Mouse (Mus musculus) large intestine, adult 2 months (tissue): ENCODE data around the gene 4931429L15Rik. TPM values are rescaled to one million over a fixed set of nuclear protein-coding genes. Genes with fewer than 3 reads are reported as not detected.
A peak's percentile ranks its signal among the peaks of the same experiment; 100 is the strongest.

Experiments used
- DNase-seq: peaks from one replicate; pipeline ENCODE4 v3.0.0-alpha.2; 2012; ENCODE audit warnings: low read depth, low spot score
- WGBS: fragments of 180-500 bp; shearing (Covaris S2); methylation state at CpG from one replicate; pipeline ENCODE4 v1.1.7; 2018; 5-methylcytosine and 5-hydroxymethylcytosine counted together
- polyA plus RNA-seq: library from polyadenylated mRNA; depleted of rRNA; stranded (reverse); fragments of >200 nt; gene quantifications from 2 replicates; pipeline ENCODE4 v1.2.3, GENCODE M21; 2012

Gene 4931429L15Rik
- polyA plus RNA-seq, 1 experiment, result not detected

GRCm38 (mm10) chr9:46329250-46329648 is 9.5 kb upstream of the 4931429L15Rik start:
- no peak for DNase-seq

DNA sequence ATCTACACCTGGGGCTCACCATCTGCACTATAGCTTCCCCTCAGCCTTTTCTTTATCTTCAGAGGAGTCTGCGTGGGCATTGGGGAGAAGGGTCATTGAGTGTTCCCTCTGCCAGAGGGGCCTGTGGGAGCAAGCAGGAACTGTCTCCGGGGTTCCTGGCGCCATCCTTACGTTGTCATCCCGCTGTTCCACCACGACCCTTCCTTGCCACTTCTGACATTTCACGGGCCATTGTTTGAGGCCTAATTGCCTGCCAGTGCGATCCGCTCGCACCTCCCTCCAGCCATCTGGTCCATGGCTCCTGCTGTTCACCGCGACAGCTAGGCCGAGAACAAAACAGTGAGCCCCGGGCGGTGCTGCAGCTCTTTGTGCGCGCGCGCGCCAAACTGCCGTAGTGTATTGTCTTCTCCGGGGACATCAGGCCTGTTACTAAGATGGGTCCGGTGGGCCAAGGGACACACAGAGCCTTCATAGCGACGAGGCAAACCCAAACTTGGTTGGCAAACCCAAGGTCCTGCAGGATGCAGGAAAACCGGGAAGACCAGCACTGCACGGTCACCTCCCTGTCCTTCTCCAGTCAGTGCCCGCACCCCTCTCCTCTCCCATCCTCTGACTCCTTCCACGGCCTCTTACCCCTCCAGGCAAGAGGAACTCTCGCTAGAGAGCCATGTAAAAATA is 8.9 kb upstream of the 4931429L15Rik start:
- no peak for DNase-seq
- whole genome bisulfite sequencing, result 11% methylated on average over 30 of the region's 30 CpGs

More at GRCm38 (mm10) chr9:46329250-46329648, 9.5 kb upstream of the 4931429L15Rik start:
- WGBS, result 13% methylated on average over 19 of the region's 19 CpGs

- 71% methylated on average over 25 of the region's 25 CpGs for whole genome bisulfite sequencing
- no peak for DNase-seq
Measured at GRCm38 (mm10) chr9:46327706-46328571, 8.2 kb upstream of the 4931429L15Rik start.

DNA sequence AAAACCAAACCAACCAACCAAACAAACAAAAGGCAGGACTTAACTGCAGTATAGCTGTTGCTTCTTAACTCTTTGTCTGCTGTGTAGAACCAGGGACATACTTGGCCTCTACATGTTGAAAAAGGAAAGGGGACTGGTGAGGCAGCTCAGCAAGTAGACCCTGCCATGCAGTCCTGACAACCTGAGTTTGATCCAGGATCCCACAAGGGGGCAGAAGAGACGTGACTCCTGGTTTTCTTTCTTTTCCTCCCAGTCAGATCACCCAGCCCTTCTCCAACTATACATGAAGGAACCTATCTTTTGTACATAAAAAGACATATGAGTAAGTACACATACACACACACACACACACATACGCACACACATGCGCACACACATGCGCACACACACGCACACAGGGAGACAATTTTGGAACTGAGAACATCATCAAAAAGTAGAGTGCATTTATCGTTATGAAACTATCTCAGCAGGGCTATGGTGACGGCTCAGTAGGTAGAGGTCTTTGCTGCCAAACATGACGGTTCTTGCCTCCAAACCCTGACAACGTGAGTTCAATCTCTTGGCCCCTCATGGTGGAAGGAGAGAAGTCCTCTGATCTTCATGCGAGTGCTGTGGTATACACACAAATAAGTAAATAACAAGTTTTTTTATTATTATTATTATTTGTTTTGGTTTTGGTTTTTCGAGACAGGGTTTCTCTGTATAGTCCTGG is 7.1 kb upstream of the 4931429L15Rik start:
- DNase-seq, result no peak

GRCm38 (mm10) chr9:46320461-46320860 is 675 bp upstream of the 4931429L15Rik start:
- WGBS, result 89% methylated on average over 2 of the region's 2 CpGs
- DNase-seq, result no peak

More for the DNA sequence above, 7.1 kb upstream of the 4931429L15Rik start:
- WGBS, result 88% methylated on average over 11 of the region's 11 CpGs

DNA sequence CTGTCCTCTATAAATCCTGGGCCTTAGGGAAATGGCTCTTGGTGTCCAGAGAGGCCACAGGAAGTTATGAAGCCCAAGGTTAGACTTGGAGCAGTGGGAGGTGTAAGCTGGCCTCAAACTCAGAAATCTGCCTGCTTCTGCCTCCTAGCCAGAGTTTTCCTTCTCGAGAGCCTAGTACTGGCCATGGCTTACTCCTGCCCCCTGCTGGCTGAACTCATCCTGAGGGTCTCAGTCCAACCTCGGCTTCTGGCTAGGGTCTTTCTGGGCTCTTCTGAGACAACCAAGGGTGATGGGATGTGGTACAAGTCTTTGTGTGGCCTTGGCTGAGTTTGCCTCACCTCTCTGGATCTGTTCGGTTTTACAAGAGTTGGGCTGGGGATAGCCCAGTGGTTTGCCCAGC is 1.8 kb downstream of the 4931429L15Rik start:
- 89% methylated on average over 3 of the region's 3 CpGs for WGBS
- no peak for DNase-seq

GRCm38 (mm10) chr9:46316909-46317308 is 2.9 kb downstream of the 4931429L15Rik start:
- 73% methylated on average over 8 of the region's 8 CpGs for WGBS
- no peak for DNase-seq

GRCm38 (mm10) chr9:46316388-46316787 is 3.4 kb downstream of the 4931429L15Rik start:
- WGBS, result 34% methylated on average over 5 of the region's 5 CpGs
- no peak for DNase-seq

- no peak for DNase-seq
- WGBS, result 59% methylated on average over 11 of the region's 11 CpGs
Measured at GRCm38 (mm10) chr9:46315807-46316365, 3.9 kb downstream of the 4931429L15Rik start.

DNA sequence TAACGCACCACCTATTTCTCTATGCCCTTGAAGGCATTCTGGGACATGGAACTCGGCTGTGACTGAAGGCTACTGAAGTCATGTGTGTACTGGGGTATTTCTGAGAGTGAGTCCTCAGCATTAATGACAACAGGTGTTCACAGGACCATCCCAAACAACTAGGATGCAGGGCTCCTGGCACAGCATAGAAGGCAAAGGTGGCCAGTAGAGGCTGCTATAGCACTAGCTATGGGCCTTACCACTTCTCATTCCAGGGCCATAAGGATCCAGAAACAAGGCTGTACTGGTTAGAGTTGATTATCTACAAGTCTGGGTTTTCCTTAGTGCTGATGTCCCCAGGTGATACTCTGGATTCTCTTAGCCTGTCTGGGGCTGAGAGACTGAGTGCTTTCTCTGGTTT is 4.9 kb downstream of the 4931429L15Rik start:
- 44% methylated on average over 2 of the region's 2 CpGs for WGBS
- DNase-seq, result no peak

- WGBS, result 4% methylated on average over 4 of the region's 4 CpGs
- peak; percentile 35 for DNase-seq
Measured at GRCm38 (mm10) chr9:46314507-46314906, 5.3 kb downstream of the 4931429L15Rik start.

- WGBS, result 11% methylated on average over 7 of the region's 7 CpGs
- peak; percentile 4 for DNase-seq
Measured at GRCm38 (mm10) chr9:46309121-46309520, 10.7 kb downstream of the 4931429L15Rik start.

- DNase-seq, result no peak
- 12% methylated on average over 2 of the region's 2 CpGs for WGBS
Measured at GRCm38 (mm10) chr9:46302142-46302541, 17.6 kb downstream of the 4931429L15Rik start.

DNA sequence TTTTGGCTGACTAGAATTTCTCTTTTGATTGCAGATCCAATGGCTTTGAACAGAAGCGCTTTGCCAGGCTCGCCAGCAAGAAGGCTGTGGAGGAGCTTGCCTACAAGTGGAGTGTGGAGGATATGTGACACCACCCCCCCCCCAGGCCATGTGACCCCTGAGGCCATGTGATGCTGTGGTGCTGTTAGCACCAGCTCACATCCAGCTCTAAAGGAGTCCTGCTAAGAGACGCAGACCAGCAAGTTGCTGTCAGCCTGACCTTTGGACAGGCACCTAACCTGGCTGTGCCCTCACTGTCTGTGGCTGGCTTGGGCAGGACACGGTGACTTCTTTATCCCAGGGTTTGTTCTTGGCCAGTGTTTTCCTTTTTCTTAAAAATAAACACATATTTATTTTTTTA is 21.4 kb downstream of the 4931429L15Rik start:
- no peak for DNase-seq
- 88% methylated on average over 4 of the region's 4 CpGs for WGBS

DNA sequence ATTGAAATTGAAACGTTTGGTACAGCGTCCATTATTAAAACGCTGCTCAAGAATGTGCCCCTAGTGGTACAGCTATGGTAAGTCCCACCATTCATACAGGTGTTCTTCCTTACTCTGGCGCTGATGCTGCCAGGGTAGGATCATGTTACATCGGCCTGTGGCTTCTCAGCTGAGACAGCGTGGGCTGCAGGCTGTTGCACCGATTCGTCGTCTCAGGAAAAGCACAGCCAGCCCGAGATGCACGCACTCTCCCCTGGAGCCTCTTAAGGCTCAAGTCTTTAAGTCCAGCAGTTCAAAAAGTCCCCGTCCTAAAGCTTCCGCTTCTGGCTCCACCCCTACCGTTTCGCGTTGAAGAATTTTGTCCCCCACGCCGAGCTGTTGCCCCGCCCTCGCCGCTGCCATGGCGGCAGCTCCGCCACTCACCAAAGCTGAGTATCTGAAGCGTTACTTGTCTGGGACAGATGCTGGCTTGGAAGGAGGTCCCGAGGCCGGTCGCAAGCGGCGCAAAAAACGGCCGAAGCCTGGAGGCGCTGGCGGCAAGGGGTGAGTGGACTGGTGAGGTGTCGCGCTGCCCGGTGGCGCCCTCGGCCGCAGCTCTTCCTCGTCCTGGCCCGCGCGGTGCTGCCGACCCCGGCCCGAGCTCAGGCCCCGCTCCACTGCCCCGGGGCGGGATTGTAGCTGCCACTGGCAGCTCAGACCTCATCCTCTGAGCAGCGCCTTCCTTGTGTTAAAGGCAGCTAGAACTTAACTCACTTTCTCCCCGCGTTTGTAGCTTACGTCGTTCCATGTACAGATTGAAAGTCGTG is 37.0 kb downstream of the 4931429L15Rik start, which contains the start of gene Bud13:
Gene Bud13, plus strand, starts transcription at position 378 of the 806 bp plus-strand sequence.
- under 1% methylated on average over 55 of the region's 55 CpGs for WGBS

DNA sequence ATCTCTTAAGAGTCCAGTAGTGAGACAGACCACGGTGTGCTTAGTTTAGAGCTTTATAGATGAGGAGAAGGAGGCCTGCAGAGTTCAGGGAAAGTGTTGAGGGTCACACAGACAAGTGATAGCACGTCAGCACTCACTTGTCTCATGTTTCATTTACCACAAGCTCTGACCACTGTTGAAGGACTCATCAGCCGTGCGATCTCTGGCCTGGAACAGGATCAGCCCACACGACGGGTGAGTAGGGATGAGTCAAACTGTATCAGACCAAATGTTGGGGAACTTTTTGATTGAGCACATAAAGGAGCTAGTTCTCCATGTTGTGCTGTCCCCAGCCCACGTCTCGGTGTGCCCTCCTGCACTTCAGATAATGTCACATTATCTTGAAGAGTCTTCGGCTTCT is 45.3 kb downstream of the 4931429L15Rik start:
- 91% methylated on average over 9 of the region's 9 CpGs for WGBS
- DNase-seq, result no peak

More for the DNA sequence above, 37.0 kb downstream of the 4931429L15Rik start, which contains the start of gene Bud13:
- DNase-seq, result peak; percentile 73

DNA sequence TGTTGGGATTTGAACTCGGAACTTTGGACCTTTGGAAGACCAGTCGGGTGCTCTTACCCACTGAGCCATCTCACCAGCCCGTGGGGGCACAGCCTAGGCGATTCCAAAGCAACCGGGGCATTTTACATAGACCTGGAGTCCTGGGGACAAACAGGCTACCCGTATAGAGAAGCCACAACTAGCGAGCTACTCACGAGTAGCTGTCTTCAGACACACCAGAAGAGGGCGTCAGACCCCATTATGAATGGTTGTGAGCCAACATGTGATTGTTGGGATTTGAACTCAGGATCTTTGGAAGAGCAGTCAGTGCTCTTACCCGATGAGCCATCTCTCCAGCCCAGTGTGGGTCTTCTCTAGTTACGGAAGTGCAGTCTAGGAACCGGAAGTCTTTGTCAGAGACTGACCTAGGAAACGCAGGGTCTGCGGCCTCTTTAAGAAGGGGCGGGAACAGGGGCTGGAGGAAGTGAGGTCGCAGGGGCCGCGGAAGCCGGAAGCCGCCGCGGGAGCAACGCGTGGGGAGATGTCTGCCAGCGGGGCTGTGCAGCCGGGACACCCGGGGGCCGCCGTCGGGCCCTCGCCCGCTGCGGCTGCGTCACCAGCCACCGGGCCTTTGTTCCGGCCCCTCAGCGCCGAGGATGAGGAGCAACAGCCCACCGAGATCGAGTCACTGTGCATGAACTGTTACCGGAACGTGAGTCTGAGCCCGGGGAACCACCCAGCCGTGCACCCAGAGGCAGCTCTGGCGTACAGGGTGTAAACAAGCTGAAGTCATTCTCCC is 46.9 kb downstream of the 4931429L15Rik start, which contains the start of gene Zpr1:
Gene Zpr1, plus strand, starts transcription at position 388 of the 778 bp plus-strand sequence.
- WGBS, result 4% methylated on average over 45 of the region's 45 CpGs
- DNase-seq, result peak; percentile 71

DNA sequence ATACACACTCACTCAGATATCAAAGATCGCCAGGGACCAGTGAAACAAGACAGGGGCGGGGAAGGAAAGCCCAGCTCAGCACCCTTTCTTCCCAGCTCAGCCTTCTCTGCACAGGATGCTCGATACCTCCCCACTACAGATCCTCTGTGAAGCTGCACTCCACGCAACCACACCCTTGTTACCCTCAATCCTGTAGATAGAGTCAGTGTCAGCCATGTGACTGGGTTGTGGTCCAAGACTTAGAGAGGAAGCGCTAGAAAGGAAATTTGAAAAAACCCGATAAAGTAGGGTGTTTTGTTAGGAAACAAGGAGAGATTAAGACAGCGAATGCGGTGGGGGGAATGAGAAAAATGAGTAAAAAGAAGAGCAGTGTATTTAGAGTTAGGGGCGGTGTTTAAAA is 47.7 kb downstream of the 4931429L15Rik start:
- 79% methylated on average over 9 of the region's 9 CpGs for WGBS
- no peak for DNase-seq
